Mouse (Mus musculus): ENCODE results near the gene Asphd1.
A peak's percentile ranks its signal among the peaks of the same experiment; 100 is the strongest.
"Not testable (repeated sequence)": the region's sequence is repeated elsewhere in the genome, so short reads cannot be mapped to it uniquely, and the experiment has no call there.

Asphd1 gene

GRCm38 (mm10) chr7:126950647-126951615 is 1.5 kb upstream of the Asphd1 start:
- DNase-seq (ENCODE audit: low spot score in 2 of 2) = no peak

- peak; percentile 60 to 88 for DNase-seq (ENCODE audit: low spot score in 2 of 2)
These were observed 638 bp upstream of the Asphd1 start, which contains the start of gene Sez6l2 for GRCm38 (mm10) chr7:126949793-126950646. Gene Sez6l2, plus strand, starts transcription at chr7:126950563.

- no peak for DNase-seq (ENCODE audit: low spot score in 2 of 2)
These were observed 756 bp downstream of the Asphd1 start for GRCm38 (mm10) chr7:126948626-126949025.

GRCm38 (mm10) chr7:126946530-126946929 is 2.9 kb downstream of the Asphd1 start:
- DNase-seq (ENCODE audit: low spot score in 2 of 2) = no peak

- DNase-seq (ENCODE audit: low spot score in 2 of 2) = no peak
These were observed 7.6 kb downstream of the Asphd1 start for GRCm38 (mm10) chr7:126941801-126942200.

- DNase-seq (ENCODE audit: low spot score in 2 of 2) = no peak
These were observed 8.2 kb downstream of the Asphd1 start for GRCm38 (mm10) chr7:126941171-126941570.

- DNase-seq (ENCODE audit: low spot score in 2 of 2) = no peak
These were observed 16.7 kb downstream of the Asphd1 start for GRCm38 (mm10) chr7:126932652-126933051.

GRCm38 (mm10) chr7:126929046-126929445 is 20.3 kb downstream of the Asphd1 start:
- DNase-seq (ENCODE audit: low spot score in 2 of 2) = no peak

- DNase-seq (ENCODE audit: low spot score in 2 of 2) = peak; percentile 90
These were observed 20.9 kb downstream of the Asphd1 start, which contains the start of gene Kctd13 for GRCm38 (mm10) chr7:126928384-126929037. Gene Kctd13, plus strand, starts transcription at chr7:126928879.

GRCm38 (mm10) chr7:126926299-126926698 is 23.1 kb downstream of the Asphd1 start:
- DNase-seq (ENCODE audit: low spot score in 2 of 2) = no peak

- no peak for DNase-seq (ENCODE audit: low spot score in 2 of 2)
These were observed 25.4 kb downstream of the Asphd1 start for GRCm38 (mm10) chr7:126923999-126924398.

- DNase-seq (ENCODE audit: low spot score in 2 of 2) = no peak
These were observed 26.7 kb downstream of the Asphd1 start, which contains the start of gene Tmem219 for GRCm38 (mm10) chr7:126922624-126923060. Gene Tmem219, minus strand, starts transcription at chr7:126922917.

GRCm38 (mm10) chr7:126921563-126921962 is 27.8 kb downstream of the Asphd1 start:
- no peak for DNase-seq (ENCODE audit: low spot score in 2 of 2)

- no peak for DNase-seq (ENCODE audit: low spot score in 2 of 2)
These were observed 29.4 kb downstream of the Asphd1 start for GRCm38 (mm10) chr7:126919973-126920372.

- not testable (repeated sequence) for DNase-seq (ENCODE audit: low spot score in 2 of 2)
These were observed 31.0 kb downstream of the Asphd1 start for GRCm38 (mm10) chr7:126918356-126918755.

- no peak for DNase-seq (ENCODE audit: low spot score in 2 of 2)
These were observed 34.5 kb downstream of the Asphd1 start for GRCm38 (mm10) chr7:126914844-126915243.

GRCm38 (mm10) chr7:126905590-126905989 is 43.8 kb downstream of the Asphd1 start:
- DNase-seq (ENCODE audit: low spot score in 2 of 2) = no peak

- not testable (repeated sequence) for DNase-seq (ENCODE audit: low spot score in 2 of 2)
These were observed 49.6 kb downstream of the Asphd1 start for GRCm38 (mm10) chr7:126899781-126900180.

GRCm38 (mm10) chr7:126898102-126898990 is 51.0 kb downstream of the Asphd1 start:
- peak; percentile 90 to 94 for DNase-seq (ENCODE audit: low spot score in 2 of 2)

- DNase-seq (ENCODE audit: low spot score in 2 of 2) = peak in 1 of 2 experiments; percentile 26
These were observed 51.8 kb downstream of the Asphd1 start for GRCm38 (mm10) chr7:126897390-126898101.
